Mouse (Mus musculus): ENCODE data around the gene Gm45717.

GRCm38 (mm10) chr7:140990185-140990584, 34.4 kb upstream of the Gm45717 start:
- TF ChIP-seq USF1 (IDR thresholded peaks at IDR 0.05; ENCODE audit: low read depth), result no peak
- TF ChIP-seq CTCF (IDR thresholded peaks at IDR 0.05; ENCODE audit: control insufficient read depth, insufficient read depth, insufficient read length), result no peak

Measured in C2C12 (cell line).